Mouse (Mus musculus) spleen, embryonic (tissue): ENCODE measurements around the gene Ctrc.

ENCODE experiments used
- CTCF ChIA-PET: fragments of 350-600 bp; sonication (Branson Sonifier 250); formaldehyde crosslinking; loops from one replicate; lab custom pipeline; 2022; lab: Charles Lee

Gene Ctrc

DNA sequence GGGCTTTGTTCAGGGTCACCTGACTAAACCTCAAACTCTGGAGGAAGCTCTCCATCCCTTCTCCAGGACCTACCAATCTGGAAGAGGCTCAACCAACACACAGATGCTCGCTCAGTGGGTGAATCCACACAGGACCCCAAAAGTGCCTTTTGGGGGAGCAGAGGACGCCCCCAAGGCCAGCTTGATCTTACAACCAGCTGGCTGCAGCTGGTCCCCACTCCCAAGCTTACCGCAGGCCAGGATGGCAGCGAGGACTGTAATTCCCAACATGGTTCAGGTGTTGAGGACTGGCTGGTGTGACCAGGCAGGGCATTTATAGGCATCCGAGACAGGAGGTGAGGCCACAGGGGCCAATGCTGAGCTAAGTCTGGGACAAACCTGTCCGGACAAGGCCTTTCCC is at the start of gene Ctrc:
TSS of gene Ctrc (minus strand) at position 361 of the 400 bp plus-strand sequence.
- CTCF ChIA-PET: no interaction called here

DNA sequence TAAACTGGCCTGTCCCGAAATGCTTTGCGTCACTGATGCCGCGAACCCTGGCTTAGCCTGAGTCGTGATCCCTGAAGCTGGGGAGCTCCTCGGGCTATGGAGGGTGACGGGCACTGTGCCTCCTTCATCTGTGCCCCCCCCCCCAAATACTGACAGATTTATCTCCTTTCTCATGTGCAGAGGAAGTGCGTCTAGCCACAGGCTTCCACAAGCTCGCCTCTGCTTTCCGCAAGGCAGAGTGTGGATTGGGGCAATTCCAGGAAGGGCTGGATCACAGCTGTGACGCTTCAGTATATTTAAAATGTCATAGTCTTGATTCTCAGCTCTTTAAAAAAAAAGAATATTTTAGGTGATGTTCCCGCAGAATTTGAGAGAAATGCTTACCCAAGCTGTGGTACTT is 49.6 kb upstream of the Ctrc start:
- CTCF ChIA-PET: no interaction called here

DNA sequence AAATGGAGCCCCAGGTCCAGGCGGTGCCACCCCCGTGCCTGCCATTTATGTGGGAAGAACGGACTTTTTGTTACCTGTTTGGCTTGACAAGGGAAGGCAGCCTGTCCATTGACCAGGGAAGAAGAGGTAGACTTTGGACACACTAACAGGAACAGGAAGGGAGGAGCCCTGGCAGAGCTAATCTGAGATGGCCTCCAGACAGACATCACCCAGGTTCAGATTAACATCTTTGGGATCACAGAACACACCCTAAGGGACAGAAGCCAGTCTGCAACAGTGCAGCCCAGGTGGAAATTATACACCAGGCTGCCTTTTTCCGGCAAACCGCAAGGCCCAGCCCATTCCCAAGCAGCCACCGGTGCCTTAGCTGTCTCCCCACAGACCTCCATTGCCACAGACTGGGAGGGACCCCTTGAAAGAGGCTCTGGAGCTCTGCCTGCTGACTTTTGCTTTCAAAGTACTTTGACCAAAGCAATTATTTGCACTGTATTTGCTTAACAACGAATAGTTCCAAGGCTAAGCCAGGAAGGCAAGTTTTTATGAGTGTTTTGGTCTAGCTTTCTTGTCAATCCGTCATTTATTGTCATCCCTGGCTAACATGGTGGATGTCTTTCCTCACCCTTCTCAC is 47.1 kb upstream of the Ctrc start:
- CTCF ChIA-PET: no interaction called here

DNA sequence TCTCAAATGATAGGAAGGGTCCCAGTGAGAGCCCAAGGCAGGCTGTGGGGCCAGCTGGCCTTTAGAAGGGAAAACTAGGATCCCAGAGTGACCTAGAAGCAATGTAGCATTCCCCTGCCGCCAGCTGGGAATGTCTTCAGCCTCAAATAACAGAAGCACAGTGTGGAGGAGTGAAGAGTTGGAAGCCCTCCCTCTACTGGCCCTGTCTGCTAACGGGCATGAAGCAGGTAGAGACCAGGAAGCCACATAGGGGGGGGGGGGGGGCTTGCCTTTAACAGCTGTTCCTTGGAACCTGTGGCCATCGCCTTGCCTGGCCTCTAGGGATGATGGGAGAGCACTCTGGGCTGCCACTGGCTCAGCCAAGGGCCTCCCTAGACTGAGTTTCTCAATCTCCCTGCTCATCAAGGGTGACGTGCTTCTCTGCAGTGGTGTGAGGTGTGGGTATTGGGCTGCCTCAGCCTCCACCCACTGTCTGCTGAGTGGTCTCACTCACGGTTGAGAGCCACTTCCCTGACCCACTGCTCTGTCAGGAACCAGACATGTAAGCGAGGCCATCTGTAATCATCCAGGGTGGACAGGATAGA is 40.3 kb upstream of the Ctrc start:
- CTCF ChIA-PET: no interaction called here

DNA sequence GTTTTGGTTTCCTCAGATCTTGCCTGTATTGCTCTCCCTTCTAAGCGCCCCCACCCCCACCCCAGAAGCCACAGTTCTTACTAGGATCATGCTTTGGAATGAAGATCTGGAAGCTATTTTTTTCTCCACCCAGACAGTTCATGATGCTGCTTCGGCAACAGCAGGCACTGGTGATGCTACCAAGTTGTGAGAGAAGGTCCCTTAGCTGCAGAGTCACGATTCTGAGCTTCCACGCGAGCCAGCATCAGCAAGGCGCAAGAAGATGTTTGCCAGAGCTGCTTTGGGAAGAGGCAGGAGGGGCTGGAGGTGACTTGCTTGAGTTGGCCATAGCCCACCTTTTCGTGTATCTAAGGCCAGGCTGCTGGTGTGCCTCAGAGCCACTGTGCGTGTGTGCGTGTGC is 39.3 kb upstream of the Ctrc start:
- CTCF ChIA-PET: no interaction called here

DNA sequence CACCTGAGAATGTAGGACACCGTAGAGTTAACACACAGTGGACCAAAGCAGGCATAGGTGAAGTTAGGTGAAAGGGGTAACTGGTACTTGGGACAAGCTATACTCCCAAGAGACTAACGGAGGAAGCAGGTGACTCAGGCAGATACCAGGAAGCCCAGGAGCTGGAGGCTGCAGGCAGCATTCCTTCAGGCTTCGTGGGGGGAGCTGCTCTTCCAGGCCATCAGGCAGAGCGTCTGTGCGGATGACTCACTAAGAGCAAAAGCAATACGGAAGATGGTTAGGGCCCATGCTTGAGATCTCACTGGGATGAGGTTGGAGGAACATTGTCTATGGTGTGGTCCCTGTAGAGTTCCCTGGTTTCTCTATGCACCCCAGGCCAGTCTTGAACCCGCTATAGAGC is 36.7 kb upstream of the Ctrc start:
- CTCF ChIA-PET: no interaction called here

DNA sequence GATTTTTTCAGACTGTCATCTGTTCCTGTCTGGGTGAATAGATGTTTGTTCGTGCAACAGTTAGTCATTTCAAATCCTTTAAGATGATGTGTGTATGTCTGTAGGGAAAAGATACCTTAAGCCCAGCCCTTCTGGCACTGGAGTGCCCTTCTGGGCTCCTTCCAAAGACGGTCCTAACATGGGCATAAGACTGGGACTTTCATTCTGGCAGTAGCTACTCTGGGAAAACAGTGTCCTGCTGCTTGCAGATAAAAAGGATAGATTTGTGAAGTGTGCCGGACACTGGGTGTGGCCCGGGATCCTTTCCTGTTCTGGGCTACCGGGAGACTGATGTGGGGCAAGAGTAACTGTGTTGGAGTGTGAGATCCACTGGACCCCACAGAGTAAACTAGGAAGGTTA is 35.8 kb upstream of the Ctrc start:
- CTCF ChIA-PET: no interaction called here

DNA sequence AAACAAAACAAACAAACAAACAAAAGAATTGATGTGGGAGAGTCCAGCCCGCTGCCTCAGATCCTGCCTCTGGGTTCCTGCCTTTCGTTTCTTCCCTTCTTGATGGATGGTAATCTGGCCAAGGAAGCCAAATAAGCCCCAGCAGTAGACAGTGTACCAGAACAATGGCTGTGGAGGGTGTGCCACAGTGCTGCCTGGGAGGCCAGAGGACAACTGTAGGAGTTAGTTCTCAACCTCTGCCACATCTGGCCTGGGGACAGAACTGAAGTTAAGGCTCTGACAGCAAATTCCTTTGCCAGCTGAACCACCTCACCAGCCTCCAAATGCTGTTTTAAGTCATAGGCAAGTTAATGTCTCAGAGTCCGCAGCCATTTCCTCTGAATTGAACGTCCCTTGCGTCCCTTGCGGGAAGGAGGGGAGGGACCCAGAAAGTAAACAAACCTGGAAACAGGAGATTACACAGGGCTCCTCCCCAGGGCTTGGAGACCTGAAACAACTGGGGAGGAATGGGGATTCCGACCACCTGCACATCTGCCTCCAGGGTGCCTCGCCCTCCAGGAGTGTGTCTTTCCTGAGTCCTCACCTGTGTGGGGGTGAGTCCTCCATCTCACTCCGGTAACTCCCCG is 35.2 kb upstream of the Ctrc start:
- CTCF ChIA-PET: no interaction called here

DNA sequence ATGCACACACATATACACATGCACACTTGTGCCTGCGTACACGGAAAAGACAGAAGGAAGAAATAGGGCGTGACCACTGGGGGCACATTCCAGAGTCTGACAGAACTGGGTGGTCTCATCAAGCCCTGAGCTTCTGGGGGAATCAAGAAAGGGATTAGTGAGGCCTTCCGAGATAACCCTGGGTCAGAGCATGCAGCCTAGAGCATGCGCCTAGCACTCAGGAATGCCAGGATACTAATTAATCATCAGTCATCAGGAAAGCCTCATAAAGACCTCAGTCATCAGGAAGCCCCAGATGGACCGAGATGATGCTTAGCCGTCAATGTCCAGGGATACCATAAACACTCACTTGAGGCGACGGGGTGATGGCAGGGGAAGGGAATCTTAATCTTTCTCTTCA is 33.7 kb upstream of the Ctrc start:
- CTCF ChIA-PET: no interaction called here

DNA sequence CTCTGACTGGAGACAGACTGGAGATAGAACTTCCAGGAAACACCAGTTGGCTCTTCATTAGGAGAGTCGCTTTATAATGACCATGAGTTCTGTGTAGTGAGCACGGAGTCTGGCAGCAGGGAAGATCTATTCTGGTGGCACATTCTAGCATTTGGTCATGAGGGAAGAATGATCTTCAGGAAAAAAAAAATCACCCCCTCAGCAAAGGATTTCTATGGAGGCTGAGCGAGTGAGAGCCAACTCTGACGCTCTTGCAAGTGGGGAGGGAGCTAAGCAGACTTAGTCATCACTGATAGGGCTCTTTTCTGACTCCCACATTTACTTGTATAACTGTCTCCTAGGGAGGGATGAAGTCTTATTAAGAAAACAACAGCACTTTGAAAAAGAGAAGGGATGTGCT is 32.9 kb upstream of the Ctrc start:
- CTCF ChIA-PET: no interaction called here

DNA sequence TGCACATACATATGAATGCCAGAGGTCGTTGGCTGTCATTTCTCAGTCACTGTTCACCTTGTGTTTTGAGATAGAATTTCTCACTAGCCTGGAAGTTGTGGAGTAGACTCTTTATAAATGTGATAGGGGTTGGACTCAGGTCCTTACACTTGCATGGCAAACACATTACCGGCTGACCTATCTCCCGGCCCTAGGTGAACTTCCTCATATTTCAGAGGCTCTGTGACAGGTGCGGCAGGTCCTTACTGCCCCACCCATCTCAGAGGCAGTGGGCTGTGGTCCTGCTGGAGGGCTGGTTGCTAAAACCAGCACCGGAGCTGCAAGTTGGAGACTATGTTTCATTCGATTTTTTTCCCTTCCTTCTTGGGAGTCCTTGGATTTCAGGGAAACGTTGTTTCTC is 32.5 kb upstream of the Ctrc start:
- CTCF ChIA-PET: no interaction called here

DNA sequence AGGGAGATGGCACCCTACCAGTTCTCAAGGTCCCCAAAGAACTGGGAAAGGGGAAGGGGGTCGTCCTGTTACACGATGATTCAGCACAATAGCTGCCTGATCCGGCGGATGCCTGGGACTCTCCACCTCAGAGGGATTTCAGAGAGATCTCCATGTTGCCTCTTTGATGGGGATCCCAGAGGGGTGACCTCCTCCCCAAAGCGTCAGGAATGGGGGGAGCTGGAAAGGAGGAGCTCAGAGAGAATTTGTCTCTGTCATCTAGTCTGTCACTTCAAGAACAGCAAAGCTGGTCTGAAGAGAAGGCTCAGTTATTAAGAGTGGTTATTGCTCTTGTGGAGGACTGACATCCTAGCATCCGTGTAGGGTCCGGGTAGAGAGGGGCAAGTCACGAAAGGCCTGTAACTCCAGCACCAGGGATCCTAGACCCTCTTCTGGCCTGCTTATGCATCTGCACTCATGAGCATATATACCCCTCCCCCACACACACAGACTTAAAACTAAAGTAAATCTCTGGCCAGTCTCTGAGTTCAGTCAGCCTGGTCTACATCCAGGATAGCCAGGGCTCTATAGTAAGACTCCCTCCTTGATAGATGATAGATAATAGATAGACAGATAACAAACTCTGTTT is 29.4 kb upstream of the Ctrc start:
- CTCF ChIA-PET: no interaction called here

DNA sequence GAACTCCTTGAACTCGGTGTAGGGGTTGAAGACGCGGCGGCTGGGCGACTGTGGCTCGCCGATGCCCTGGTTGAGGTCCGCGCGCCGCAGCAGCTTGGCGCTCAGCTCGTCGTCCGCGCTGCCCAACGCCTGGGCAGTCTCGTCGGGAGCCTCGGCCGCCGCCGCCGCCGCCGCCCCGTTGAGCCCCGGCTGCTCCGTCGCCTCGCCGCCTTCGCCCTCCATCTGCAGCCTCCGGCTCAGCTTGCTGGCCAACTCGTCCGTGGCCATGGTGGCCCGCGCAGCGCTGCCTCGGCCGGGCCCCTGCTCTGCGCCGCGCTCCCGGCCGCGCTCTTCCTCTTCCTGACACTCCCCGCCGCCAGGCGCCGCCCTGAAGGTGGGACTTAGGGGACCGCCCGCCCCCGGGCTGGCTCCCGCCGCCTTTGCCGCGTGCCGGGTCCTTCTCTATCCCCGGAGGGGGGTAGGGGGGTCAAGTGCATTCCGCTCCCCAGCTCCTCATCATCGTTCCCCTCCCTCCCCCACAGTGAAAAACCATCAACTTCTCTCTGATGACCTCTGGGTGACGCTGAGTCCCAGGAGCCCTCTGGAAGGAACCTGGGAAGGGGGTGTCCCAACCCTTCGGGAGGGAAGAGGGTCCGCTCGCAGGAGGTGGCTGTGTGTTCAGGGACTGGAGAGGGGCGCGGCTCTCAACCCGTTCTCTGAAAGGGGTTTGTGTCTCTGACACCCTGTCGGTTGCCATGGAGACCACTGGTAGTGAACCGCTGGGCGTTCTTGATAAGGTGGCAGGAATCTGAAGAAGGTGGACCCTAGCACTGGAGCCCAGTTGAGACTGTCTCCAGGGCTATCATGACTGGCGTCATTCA is 28.7 kb upstream of the Ctrc start, which contains the start of gene Efhd2:
TSS of gene Efhd2 (minus strand) at position 320 of the 860 bp plus-strand sequence.
- CTCF ChIA-PET: no interaction called here

DNA sequence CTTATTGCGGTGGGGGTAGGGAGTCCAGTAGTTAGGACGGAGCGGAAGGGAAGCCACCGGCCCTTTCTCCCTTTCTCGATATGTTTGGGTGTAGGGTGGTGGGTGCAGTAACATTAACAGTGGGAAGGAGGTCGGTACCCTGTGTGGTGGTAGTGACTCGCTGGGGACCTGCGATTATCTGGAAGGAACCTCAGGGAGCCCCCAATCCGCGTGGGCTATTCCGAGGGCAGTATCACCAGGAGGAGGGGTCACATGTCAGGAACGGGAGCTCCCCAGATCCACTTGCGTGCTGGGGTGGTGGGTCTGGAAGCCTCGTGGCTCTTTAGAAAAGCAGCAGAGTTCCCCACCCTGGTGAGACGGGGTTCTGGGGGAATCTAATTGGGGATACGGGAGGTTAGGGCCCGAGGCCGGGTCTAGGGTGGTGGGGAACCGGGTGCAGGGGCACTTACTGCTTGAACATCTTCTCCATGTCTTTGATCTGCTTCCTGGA is 28.0 kb upstream of the Ctrc start:
- CTCF ChIA-PET: no interaction called here

DNA sequence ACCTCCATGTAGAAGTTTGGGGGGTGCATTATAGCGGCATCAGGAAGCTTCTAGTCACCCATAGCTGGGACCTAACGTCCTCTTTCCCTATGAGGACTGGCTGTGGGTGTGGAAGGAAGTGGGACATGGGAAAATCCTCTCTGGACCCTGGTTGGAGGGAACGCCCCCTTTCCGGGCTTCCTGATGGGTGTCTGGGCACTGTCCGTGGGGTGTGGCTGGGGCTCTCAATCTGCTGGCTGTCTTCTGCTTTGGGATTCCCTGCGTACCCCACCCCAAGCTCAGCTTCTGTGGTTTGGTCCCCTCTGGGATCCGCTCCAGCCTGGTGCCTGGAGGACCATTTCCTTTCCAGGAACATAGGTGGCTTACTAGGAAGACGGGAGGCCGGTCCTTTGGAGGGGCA is 26.8 kb upstream of the Ctrc start:
- CTCF ChIA-PET: interaction anchor here (0.7 kb wide), 1 partner anchor 85 kb away, joined by 3 read pairs; no protein-coding TSS in a partner anchor

DNA sequence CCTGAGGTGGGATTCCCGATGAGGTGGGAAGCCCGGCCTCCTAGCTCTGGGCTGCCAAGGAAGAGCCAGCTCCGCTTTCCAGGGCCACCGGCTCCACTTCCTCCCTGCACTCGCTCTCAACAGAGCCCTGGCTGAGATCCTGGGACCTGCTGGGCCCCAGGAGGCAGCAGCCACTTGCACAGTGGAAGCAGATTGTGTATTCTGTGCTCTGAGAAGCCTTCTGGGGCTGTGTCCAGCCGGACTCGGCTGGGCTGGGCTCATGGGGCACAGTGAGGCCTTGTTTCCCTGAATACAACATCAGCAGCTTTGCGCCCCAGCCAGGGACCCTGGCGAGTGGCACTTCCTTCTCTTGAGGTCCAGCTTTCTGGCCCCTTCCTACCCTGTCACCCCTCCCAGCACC is 25.8 kb upstream of the Ctrc start:
- CTCF ChIA-PET: no interaction called here

DNA sequence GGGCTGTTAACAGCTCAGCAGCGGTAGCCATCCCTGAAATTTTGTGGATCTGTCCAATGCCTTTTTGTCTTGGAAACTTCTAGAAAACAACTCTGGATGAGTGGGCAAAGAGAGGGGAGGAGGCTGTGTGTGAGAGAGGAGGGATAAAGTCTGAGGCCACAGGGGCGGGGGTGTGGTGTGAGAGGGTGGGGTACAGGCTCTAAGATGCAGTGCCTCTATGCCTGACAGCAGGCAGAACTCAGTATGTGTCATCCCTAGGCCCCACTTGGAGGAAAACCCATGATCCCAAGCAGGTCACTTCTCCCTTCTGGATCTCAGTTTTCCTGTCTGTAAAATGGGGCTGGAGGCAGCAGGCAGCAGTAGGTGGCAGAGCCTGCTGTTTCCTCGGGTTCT is 25.2 kb upstream of the Ctrc start:
- CTCF ChIA-PET: no interaction called here

DNA sequence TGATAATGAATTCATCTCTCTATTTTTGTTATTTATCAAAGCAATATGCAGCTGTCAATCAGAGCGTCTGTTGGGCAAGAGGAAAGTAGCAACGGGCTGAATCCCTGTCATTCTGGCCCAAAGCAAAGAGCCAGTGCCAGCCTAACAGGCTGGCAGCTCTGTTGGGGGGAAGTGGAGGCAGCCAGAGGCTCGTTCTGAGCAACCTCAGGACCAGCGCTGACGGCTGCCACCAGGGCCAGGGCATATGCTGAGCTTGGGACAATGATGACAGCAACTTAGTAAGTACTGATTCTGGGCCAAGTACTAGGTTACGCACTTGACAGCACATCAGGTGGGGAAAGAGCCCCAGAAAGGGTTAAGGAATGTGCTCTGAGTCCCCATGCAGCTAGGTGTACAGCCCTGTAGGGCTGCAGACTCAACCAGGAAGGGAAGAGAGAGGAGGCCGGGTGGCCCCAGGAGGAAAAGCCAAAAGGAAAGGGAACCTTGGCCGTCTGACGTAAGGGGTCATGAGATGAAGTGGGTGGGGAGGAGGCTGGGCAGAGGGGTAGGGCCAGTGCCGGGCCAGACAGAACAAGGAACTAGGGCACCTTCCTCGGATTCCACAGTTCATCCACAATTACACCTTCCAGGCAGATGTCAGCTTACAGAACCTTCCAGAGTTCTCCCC is 24.6 kb upstream of the Ctrc start:
- CTCF ChIA-PET: no interaction called here

DNA sequence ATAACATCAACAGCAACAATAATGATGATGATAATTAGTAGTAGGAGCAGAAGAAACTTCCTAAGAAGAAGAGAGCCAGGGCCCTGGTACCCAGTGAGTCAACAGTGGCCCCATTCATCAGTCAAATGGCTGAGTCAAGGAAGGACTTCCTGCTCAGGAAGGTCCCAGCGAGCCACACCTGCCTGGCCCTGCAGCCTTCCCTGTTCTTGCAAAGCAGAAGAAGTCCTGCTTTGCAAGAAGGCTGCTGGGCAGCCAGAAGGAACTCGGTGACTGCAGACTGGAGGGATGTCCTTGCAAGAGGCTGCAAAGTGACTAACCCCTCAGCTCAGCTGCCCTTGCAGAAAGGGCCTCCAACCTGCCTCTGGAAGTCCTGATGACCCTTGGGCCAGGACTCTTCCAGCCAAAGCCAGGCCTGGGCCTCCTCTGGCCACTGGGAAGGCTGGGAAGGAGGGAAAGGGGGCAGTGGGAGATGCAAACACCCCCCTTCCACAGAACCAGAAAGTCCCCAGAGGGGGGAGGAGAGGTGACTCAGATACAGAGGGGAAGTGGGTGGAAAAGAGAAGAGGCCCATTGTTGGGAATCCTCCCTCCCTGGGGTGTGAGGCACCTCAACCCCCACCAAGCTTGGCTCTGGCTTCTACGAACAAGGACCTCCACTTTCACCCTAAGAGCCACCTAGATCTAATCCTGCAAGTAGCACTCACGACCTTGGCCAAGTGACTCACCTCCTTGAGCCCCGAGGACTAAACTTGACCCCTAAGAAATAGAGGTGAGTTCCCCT is 23.5 kb upstream of the Ctrc start:
- CTCF ChIA-PET: no interaction called here

DNA sequence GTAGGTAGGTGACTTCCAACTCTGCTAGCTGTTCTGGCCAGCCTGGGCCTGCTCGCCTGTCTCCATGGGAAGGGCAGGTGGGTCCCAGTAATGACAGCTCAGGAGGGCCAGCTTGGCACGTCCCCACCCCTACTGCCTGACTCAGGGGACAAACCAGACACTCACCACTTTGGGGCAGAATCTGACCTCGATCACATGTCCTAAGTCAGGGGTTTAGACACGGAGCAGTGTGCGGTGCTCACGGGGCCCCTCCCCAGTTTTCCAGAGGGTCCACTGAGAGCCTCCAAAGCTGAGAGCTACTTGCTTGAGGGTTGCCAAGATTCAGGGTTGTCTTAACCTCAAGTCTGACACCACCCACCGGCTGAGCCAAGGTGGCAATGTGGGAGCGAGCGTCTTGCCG is 21.9 kb upstream of the Ctrc start:
- CTCF ChIA-PET: no interaction called here

DNA sequence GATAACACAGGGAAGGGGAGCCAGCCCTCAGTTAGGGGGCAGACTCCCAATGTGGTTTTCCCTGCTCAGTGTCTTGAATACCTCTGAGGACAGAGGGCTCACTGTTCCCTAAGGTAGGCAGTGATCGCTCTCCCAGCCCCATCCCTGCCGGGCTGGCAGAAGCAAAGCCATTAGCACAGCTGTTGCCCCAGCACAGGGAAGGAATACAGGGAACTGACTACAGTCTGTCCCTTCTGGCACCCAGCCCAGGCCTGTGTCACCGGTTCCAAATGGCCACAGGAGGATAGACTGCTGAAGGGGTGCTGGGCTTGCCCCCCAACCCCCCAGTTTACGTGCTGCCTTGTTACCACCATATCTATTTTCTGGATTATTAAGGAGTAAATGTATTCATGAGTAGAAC is 21.3 kb upstream of the Ctrc start:
- CTCF ChIA-PET: no interaction called here
